Mouse (Mus musculus) CD8-positive naive resting alpha-beta T cell, adult 2 months (primary cell): ENCODE data around the gene Fkbpl.

Experiments
- DNase-seq, 2 experiments: peaks; one replicate each; pipeline ENCODE4 v3.0.0; 2022; ENCODE audit warnings: low read depth in 2 of 2, low spot score in 2 of 2

The Fkbpl gene

DNA sequence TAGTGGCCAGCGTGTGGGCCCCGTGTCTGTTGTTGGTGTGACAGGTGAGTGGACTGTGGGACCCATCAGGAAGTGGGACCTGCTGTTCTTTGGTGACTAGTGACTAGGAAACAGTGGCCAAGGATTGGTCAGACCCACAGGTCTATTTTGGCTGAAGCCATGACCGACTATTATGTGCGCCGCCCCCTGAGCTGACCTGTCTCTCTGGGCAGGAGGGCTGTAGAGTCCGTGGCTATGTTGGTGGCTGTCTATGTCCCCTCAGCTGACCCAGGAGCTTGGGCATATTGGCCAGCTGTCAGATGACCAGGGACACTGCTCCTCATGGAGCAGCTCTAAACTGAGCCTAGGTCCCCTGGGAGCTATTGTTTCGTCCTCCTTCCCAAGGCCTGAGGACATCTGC, 44.3 kb downstream of the Fkbpl start:
- no peak for DNase-seq

DNA sequence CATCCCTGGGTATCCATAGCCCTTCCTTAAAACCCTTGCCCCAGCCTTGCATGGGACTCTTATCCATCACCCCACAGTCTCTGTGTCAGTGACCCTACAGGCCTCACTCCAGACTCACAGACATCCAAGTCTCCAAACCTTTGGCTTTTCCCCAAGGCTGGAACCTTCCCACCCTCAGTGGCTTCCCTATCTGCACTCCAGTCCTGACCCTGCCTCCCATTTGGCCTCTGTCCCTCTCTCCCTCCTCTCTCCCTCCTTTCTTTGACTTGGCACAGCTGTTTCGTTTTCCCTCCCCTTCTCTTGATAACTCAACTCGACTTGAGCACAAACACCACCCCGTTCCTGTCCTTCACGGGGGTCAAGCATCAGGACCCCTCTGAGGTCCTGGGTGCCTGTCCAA, 45.9 kb downstream of the Fkbpl start:
- no peak for DNase-seq

DNA sequence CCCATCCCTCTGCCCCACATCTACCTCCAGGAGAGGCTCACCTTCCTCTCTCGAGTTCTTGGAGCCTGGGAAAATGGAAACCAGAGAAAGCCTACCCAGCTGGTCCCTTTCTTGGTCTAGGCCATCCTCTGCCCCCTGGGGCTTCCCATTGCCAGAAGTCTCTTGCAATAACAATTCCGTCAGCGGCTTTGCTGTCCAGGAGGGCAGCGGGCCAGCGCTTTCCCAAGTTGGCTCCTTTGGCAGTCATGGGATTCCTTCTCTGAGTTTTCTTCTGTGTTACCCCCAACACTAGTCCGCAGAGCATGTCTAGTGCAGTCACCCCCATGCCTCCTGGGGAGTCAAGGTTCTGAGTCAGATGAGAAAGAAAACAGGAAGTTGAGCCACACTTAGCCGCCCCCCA, 48.3 kb downstream of the Fkbpl start:
- no peak for DNase-seq
